Mouse (Mus musculus) heart, embryonic 10.5 days (tissue): ENCODE results near the gene Cracr2a. TPM values are rescaled to one million over a fixed set of nuclear protein-coding genes. Genes with fewer than 3 reads are reported as not detected.

Source experiments
- DNase-seq: peaks from one replicate; pipeline ENCODE4 v3.0.0-alpha.2; 2017; ENCODE audit warnings: low spot score
- H3K27ac ChIP-seq: fragments of 300-500 bp; sonication (generic); 2 replicates; pipeline ENCODE4 v1.5.1; 2016; ENCODE audit warnings: mild to moderate bottlenecking
- H3K27me3 ChIP-seq: fragments of 300-500 bp; sonication (generic); 2 replicates; pipeline ENCODE4 v1.6.1; 2016; ENCODE audit warnings: mild to moderate bottlenecking; ENCODE audit not compliant: poor library complexity, insufficient read depth, severe bottlenecking
- H3K36me3 ChIP-seq: fragments of 300-500 bp; sonication (generic); 2 replicates; pipeline ENCODE4 v1.6.1; 2016; ENCODE audit warnings: mild to moderate bottlenecking, moderate library complexity
- H3K4me1 ChIP-seq: fragments of 300-500 bp; sonication (generic); 2 replicates; pipeline ENCODE4 v1.6.1; 2016; ENCODE audit warnings: mild to moderate bottlenecking
- H3K4me3 ChIP-seq: fragments of 300-500 bp; sonication (generic); 2 replicates; pipeline ENCODE4 v1.5.1; 2016; ENCODE audit warnings: mild to moderate bottlenecking, moderate library complexity
- H3K9me3 ChIP-seq: fragments of 300-500 bp; sonication (generic); 2 replicates; pipeline ENCODE4 v1.6.1; 2016; ENCODE audit warnings: mild to moderate bottlenecking, moderate library complexity
- WGBS: fragments of 180-500 bp; shearing (Covaris S2); methylation state at CpG from one replicate; pipeline ENCODE4 v1.1.7; 2016; 5-methylcytosine and 5-hydroxymethylcytosine counted together
- polyA plus RNA-seq: library from polyadenylated mRNA; unstranded; fragments of >200 nt; fragmentation: Nextera tagmentation; extraction: Ambion mirVana; gene quantifications from 2 replicates; pipeline ENCODE4 v1.2.1, GENCODE M21; 2016

Cracr2a gene
- polyA plus RNA-seq, 1 experiment from 2014 or later: 1.7 TPM

DNA sequence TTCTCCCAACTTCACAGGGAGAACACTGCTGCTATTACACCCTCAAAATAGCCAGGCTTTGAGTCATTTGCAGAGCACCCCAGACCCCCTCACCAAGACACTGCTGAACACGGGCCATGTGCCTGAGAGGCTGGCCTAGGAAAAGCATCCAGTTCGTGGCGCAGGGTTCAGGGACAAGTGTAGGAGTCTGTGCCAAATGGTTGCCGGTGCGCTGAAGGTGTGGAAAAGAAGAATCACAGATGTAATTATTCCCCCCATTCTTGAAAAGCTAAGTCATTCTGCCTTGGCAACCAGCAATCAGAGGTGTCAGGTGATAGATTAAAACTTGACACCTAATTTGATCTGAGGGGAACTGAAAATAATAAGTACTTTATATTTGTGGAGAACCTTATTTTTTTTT lies 98.3 kb downstream of the Cracr2a start:
- 0 out of 2 replicates have a peak, but pooled peaks cover 2% of the 10 kb centered on the region for H3K9me3 ChIP-seq
- no peaks in the 10 kb centered on the region for H3K27me3 ChIP-seq
- whole genome bisulfite sequencing: 71% methylated on average over 5 of the region's 5 CpGs
- H3K4me3 ChIP-seq: no peak overlapping the region
- no peak for DNase-seq
- H3K4me1 ChIP-seq: no peaks in the 10 kb centered on the region
- H3K36me3 ChIP-seq: 0 out of 2 replicates have a peak, but pooled peaks cover 2% of the 10 kb centered on the region
- no peak overlapping the region for H3K27ac ChIP-seq

DNA sequence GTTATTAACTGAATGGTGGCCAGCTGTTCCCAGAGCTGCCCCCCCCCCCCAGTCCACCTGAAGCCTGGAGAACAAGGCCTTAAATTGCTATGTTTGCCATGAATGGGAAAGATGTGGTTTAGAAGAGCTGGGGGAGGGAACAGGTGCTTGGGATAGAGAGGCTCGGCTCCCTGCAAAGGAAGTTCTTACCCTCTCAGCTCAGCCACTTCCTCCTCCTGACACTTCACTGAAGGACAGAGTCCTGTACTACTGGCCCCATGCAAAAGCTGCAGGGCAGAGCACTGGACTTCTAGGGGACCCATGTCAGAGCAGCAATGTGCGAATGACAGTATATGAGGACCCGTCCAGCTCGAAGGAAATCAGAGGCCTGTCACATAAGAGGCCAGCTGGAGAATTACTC lies 98.8 kb downstream of the Cracr2a start:
- H3K27ac ChIP-seq: no peak overlapping the region
- no peak overlapping the region for H3K4me3 ChIP-seq
- no peak for DNase-seq
- 73% methylated on average over 4 of the region's 4 CpGs for WGBS
- no peaks in the 10 kb centered on the region for H3K4me1 ChIP-seq
- no peaks in the 10 kb centered on the region for H3K9me3 ChIP-seq
- H3K36me3 ChIP-seq: no peaks in the 10 kb centered on the region
- H3K27me3 ChIP-seq: no peaks in the 10 kb centered on the region

DNA sequence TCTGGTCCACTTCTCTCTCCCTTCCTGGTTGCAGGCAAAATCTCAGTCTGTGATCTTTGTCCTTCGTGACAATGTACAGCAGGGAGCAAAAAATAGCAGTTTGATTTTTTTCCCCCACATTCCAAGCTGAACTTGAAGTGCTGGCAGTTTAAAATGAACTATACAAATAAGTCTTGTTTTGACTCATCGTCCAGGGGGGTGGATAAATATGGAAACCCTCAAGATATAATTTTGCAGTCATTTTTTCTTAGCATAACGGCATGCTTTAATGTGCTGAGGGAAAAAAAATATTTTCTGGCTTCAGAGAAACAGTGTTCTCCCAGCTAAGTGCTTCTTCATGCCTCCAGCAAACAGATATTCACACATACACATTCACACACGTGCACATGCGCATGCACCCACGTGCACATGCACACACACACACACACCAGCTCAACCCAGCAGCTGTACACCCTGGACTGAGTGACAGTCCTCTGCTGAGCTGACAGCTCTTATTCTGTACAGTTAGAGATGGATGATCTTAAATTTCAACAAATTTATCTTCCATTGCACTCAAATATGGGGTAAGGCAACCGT lies 100.7 kb downstream of the Cracr2a start:
- Histone ChIP-seq H3K36me3 (no peaks in the 10 kb centered on the region), H3K27me3 (0 out of 2 replicates have a peak, but pooled peaks cover under 1% of the 10 kb centered on the region), H3K9me3 (no peaks in the 10 kb centered on the region), H3K4me3 (no peak overlapping the region), H3K27ac (no peak overlapping the region), H3K4me1 (no peaks in the 10 kb centered on the region)
- DNase-seq: no peak
- 80% methylated on average over 7 of the region's 7 CpGs for WGBS

- H3K4me3 ChIP-seq: no peak overlapping the region
- H3K9me3 ChIP-seq: no peaks in the 10 kb centered on the region
- no peaks in the 10 kb centered on the region for H3K36me3 ChIP-seq
- 58% methylated on average over 7 of the region's 7 CpGs for WGBS
- no peak overlapping the region for H3K27ac ChIP-seq
- H3K4me1 ChIP-seq: peaks cover 9% of the 10 kb centered on the region
- DNase-seq: no peak
- H3K27me3 ChIP-seq: peaks cover 4% of the 10 kb centered on the region; the same call in 1 of the 2 replicates
Observed at GRCm38 (mm10) chr6:127663263-127663662, 102.1 kb downstream of the Cracr2a start.

DNA sequence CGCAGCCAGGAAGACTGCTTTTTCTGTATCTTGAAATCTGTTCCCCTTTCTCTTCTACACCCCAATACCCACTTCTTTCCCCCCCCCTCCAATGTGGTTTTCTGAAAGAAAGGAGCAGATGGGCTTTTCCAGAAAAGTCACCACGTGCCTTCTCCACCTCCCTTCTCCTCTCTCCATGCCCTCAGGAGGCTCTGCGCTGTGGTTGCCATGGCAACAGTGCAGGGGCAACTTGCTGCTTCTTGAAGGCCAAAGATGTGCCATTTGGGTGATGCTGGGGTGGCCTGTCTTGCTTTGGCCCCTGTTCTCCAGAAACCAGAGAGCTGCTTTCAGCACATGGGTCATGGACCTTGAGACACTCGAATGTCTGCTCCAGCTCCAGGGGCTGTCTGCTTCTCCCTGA lies 108.2 kb downstream of the Cracr2a start:
- Histone ChIP-seq H3K27ac (no peak overlapping the region), H3K27me3 (peaks cover 8% of the 10 kb centered on the region; the same call in 1 of the 2 replicates), H3K9me3 (no peaks in the 10 kb centered on the region), H3K4me1 (peaks cover 29% of the 10 kb centered on the region), H3K4me3 (no peak overlapping the region), H3K36me3 (no peaks in the 10 kb centered on the region)
- 72% methylated on average over 4 of the region's 4 CpGs for WGBS
- no peak for DNase-seq

- no peaks in the 10 kb centered on the region for H3K9me3 ChIP-seq
- peaks cover 29% of the 10 kb centered on the region for H3K4me1 ChIP-seq
- peaks cover 8% of the 10 kb centered on the region; the same call in 1 of the 2 replicates for H3K27me3 ChIP-seq
- H3K4me3 ChIP-seq: no peak overlapping the region
- no peak for DNase-seq
- WGBS: 95% methylated on average over 4 of the region's 4 CpGs
- no peaks in the 10 kb centered on the region for H3K36me3 ChIP-seq
- H3K27ac ChIP-seq: no peak overlapping the region
Observed at GRCm38 (mm10) chr6:127670031-127670430, 108.9 kb downstream of the Cracr2a start.

GRCm38 (mm10) chr6:127672071-127672470 lies 110.9 kb downstream of the Cracr2a start:
- Histone ChIP-seq H3K4me3 (no peak overlapping the region), H3K36me3 (no peaks in the 10 kb centered on the region), H3K4me1 (peaks cover 29% of the 10 kb centered on the region), H3K27ac (peak overlapping the region; percentile 44; the same call in 1 of the 2 replicates), H3K9me3 (no peaks in the 10 kb centered on the region), H3K27me3 (peaks cover 11% of the 10 kb centered on the region; the same call in 1 of the 2 replicates)
- DNase-seq: no peak
- WGBS: 66% methylated on average over 7 of the region's 7 CpGs

DNA sequence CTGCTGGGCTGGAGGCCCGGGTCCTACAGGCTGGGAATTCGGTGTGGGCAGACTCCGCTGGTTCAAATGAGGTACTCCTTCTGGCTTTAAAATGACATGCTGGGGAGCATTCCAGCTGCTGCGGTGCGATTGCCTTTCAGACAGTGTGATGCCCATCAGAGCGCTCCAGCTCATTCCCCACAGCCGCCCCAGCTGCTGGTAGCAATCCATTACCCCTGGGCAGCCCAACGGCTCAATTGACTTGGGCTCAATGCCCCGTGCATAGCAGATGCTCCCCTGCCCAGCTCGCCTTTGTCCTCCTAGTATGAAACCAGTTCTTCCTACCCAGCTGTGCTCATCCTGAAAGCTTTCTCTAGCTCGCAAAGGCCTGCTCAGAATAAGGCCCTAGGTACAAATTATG lies 115.7 kb downstream of the Cracr2a start:
- H3K4me1 ChIP-seq: peaks cover 7% of the 10 kb centered on the region
- no peak overlapping the region for H3K27ac ChIP-seq
- no peaks in the 10 kb centered on the region for H3K36me3 ChIP-seq
- no peaks in the 10 kb centered on the region for H3K9me3 ChIP-seq
- no peak overlapping the region for H3K4me3 ChIP-seq
- no peak for DNase-seq
- 81% methylated on average over 11 of the region's 11 CpGs for WGBS
- H3K27me3 ChIP-seq: peaks cover 39% of the 10 kb centered on the region

- H3K4me1 ChIP-seq: peaks cover 2% of the 10 kb centered on the region; the same call in 1 of the 2 replicates
- no peaks in the 10 kb centered on the region for H3K9me3 ChIP-seq
- H3K27me3 ChIP-seq: peaks cover 51% of the 10 kb centered on the region
- H3K36me3 ChIP-seq: no peaks in the 10 kb centered on the region
- no peak overlapping the region for H3K4me3 ChIP-seq
- H3K27ac ChIP-seq: no peak overlapping the region
- no peak for DNase-seq
- 76% methylated on average over 9 of the region's 9 CpGs for WGBS
Observed at GRCm38 (mm10) chr6:127678320-127678719, 117.2 kb downstream of the Cracr2a start.

DNA sequence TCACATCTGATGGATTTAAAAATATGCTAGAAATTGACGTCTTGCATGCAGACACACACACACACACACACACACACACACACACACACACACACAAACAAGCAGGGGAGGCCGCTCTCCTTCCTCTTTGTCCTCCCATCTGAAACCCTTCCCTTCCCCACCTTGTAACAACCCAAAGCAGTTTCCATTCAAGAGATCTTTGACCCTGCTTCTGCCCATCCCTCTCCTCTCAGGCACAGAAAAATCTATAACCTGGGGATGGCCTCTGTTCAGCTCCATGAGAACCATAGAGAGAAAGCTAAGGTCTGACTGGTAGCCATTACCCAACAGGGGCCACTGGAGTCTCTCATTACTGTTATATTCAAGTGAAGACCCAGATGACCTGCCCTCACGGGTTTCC lies 117.9 kb downstream of the Cracr2a start:
- Histone ChIP-seq H3K4me1 (peaks cover 9% of the 10 kb centered on the region), H3K27ac (no peak overlapping the region), H3K4me3 (no peak overlapping the region), H3K9me3 (no peaks in the 10 kb centered on the region), H3K36me3 (no peaks in the 10 kb centered on the region), H3K27me3 (peaks cover 51% of the 10 kb centered on the region)
- DNase-seq: no peak
- WGBS: 84% methylated on average over 3 of the region's 3 CpGs

DNA sequence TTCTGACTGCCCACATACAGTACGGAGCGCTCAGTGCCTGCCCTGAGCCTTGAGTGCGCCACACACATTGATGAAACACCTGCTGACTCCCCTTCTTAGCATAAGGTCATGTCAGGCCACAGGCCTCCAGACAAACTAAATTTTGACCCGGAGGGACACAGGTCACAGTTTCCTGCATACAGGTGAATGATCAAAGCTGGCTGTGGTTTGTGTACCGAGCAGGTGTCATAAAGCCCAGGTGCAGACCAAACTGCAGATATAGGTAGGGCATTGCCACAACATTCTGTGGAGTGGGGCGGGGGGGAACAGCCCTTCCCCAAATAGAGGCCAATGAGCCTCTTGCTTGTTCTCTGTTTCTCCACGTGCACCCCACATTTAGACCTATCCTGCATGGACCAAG lies 119.6 kb downstream of the Cracr2a start:
- WGBS: 85% methylated on average over 7 of the region's 7 CpGs
- H3K4me1 ChIP-seq: peaks cover 11% of the 10 kb centered on the region
- no peaks in the 10 kb centered on the region for H3K36me3 ChIP-seq
- H3K9me3 ChIP-seq: no peaks in the 10 kb centered on the region
- peaks cover 51% of the 10 kb centered on the region for H3K27me3 ChIP-seq
- no peak overlapping the region for H3K4me3 ChIP-seq
- no peak overlapping the region for H3K27ac ChIP-seq
- no peak for DNase-seq

- DNase-seq: no peak
- peaks cover 16% of the 10 kb centered on the region for H3K4me1 ChIP-seq
- H3K4me3 ChIP-seq: no peak overlapping the region
- no peaks in the 10 kb centered on the region for H3K36me3 ChIP-seq
- peaks cover 33% of the 10 kb centered on the region for H3K27me3 ChIP-seq
- no peaks in the 10 kb centered on the region for H3K9me3 ChIP-seq
- WGBS: 26% methylated on average over 8 of the region's 8 CpGs
- no peak overlapping the region; the same call in 1 of the 2 replicates for H3K27ac ChIP-seq
Observed at GRCm38 (mm10) chr6:127683561-127683960, 122.4 kb downstream of the Cracr2a start.

GRCm38 (mm10) chr6:127684981-127685380 lies 123.8 kb downstream of the Cracr2a start:
- DNase-seq: no peak
- WGBS: 86% methylated on average over 4 of the region's 4 CpGs
- H3K27me3 ChIP-seq: peaks cover 28% of the 10 kb centered on the region
- H3K36me3 ChIP-seq: no peaks in the 10 kb centered on the region
- H3K27ac ChIP-seq: no peak overlapping the region
- H3K4me3 ChIP-seq: no peak overlapping the region
- H3K4me1 ChIP-seq: peaks cover 16% of the 10 kb centered on the region
- no peaks in the 10 kb centered on the region for H3K9me3 ChIP-seq
